Mouse (Mus musculus) neural tube, embryonic 13.5 days (tissue): ENCODE measurements around the gene Eif3f. TPM values are rescaled to one million over a fixed set of nuclear protein-coding genes. Genes with fewer than 3 reads are reported as not detected.

Experiments used
- ATAC-seq: fragments of 200-750 bp; cut with Nextera tagmentation; 2 replicates; pipeline ENCODE4 v1.8.0; 2017; ENCODE audit warnings: low read depth, mild to moderate bottlenecking, moderate TSS enrichment, moderate library complexity
- H3K27ac ChIP-seq: fragments of 300-500 bp; sonication (generic); replicated peaks from 2 replicates; pipeline ENCODE4 v1.5.1; 2015; ENCODE audit warnings: moderate library complexity, mild to moderate bottlenecking, inconsistent platforms
- H3K27me3 ChIP-seq: fragments of 300-500 bp; sonication (generic); 2 replicates; pipeline ENCODE4 v1.6.1; 2015; ENCODE audit warnings: mild to moderate bottlenecking, inconsistent platforms
- H3K36me3 ChIP-seq: fragments of 300-500 bp; sonication (generic); 2 replicates; pipeline ENCODE4 v1.6.1; 2015; ENCODE audit warnings: mild to moderate bottlenecking, inconsistent platforms
- H3K4me1 ChIP-seq: fragments of 300-500 bp; sonication (generic); replicated peaks from 2 replicates; pipeline ENCODE4 v1.6.1; 2015; ENCODE audit warnings: inconsistent platforms
- H3K4me2 ChIP-seq: fragments of 300-500 bp; sonication (generic); 2 replicates; pipeline ENCODE4 v1.6.1; 2015; ENCODE audit warnings: inconsistent platforms, mild to moderate bottlenecking, moderate library complexity
- H3K4me3 ChIP-seq: fragments of 300-500 bp; sonication (generic); 2 replicates; pipeline ENCODE4 v1.5.1; 2015; ENCODE audit warnings: mild to moderate bottlenecking, inconsistent platforms
- H3K9ac ChIP-seq: fragments of 300-500 bp; sonication (generic); 2 replicates; pipeline ENCODE4 v1.6.1; 2015; ENCODE audit warnings: moderate library complexity, mild to moderate bottlenecking, inconsistent platforms
- H3K9me3 ChIP-seq: fragments of 300-500 bp; sonication (generic); 2 replicates; pipeline ENCODE4 v1.6.1; 2016; ENCODE audit warnings: inconsistent platforms
- WGBS: fragments of 180-500 bp; shearing (Covaris S2); methylation state at CpG from one replicate; pipeline ENCODE4 v1.1.7; 2015; 5-methylcytosine and 5-hydroxymethylcytosine counted together
- polyA plus RNA-seq: library from polyadenylated mRNA; unstranded; fragments of >200 nt; fragmentation: Nextera tagmentation; extraction: Ambion mirVana; gene quantifications from 2 replicates; pipeline ENCODE4 v1.2.1, GENCODE M21; 2015

The Eif3f gene
- 69.4 and 79.7 TPM in 2 replicates for polyA plus RNA-seq

- H3K9me3 ChIP-seq, result no peaks in the 10 kb centered on the region
- peaks cover 22% of the 10 kb centered on the region for H3K4me1 ChIP-seq
- WGBS, result 2% methylated on average over 50 of the region's 50 CpGs
- H3K27me3 ChIP-seq, result no peaks in the 10 kb centered on the region
- H3K36me3 ChIP-seq, result peaks cover 24% of the 10 kb centered on the region
- ATAC-seq, result peak; percentile 96
- H3K27ac ChIP-seq, result peak within 1 kb of the TSS; percentile 87
- H3K9ac ChIP-seq, result peak within 1 kb of the TSS; percentile 93
- peak within 1 kb of the TSS; percentile 86 for H3K4me3 ChIP-seq
- peak within 1 kb of the TSS; percentile 95 for H3K4me2 ChIP-seq
These were observed at the start of gene Eif3f for GRCm38 (mm10) chr7:108933794-108934731. TSS of gene Eif3f (plus strand) at chr7:108934417.

GRCm38 (mm10) chr7:108884906-108885305, 49.3 kb upstream of the Eif3f start, which contains the start of gene Olfr518:
TSS of gene Olfr518 (minus strand) at chr7:108885006.
- Histone ChIP-seq H3K9ac (no peak within 1 kb of the TSS), H3K27me3 (no peaks in the 10 kb centered on the region), H3K9me3 (no peaks in the 10 kb centered on the region), H3K4me2 (no peak within 1 kb of the TSS), H3K4me3 (no peak within 1 kb of the TSS), H3K27ac (no peak within 1 kb of the TSS), H3K36me3 (no peaks in the 10 kb centered on the region), H3K4me1 (no peaks in the 10 kb centered on the region)
- WGBS, result 84% methylated on average over 4 of the region's 4 CpGs
- ATAC-seq, result no peak

GRCm38 (mm10) chr7:108894320-108894719, 39.9 kb upstream of the Eif3f start, which contains the start of gene Olfr519:
TSS of gene Olfr519 (minus strand) at chr7:108894420.
- Histone ChIP-seq H3K4me3 (no peak within 1 kb of the TSS), H3K4me2 (no peak within 1 kb of the TSS), H3K9ac (no peak within 1 kb of the TSS), H3K27me3 (no peaks in the 10 kb centered on the region), H3K27ac (no peak within 1 kb of the TSS), H3K9me3 (no peaks in the 10 kb centered on the region), H3K4me1 (no peaks in the 10 kb centered on the region), H3K36me3 (no peaks in the 10 kb centered on the region)
- ATAC-seq, result no peak
- 84% methylated on average over 5 of the region's 5 CpGs for WGBS

GRCm38 (mm10) chr7:108903969-108904368, 30.2 kb upstream of the Eif3f start:
- 84% methylated on average over 2 of the region's 2 CpGs for WGBS
- Histone ChIP-seq H3K4me2 (no peak overlapping the region), H3K9me3 (no peaks in the 10 kb centered on the region), H3K36me3 (no peaks in the 10 kb centered on the region), H3K27ac (no peak overlapping the region), H3K4me3 (no peak overlapping the region), H3K27me3 (no peaks in the 10 kb centered on the region), H3K9ac (no peak overlapping the region), H3K4me1 (no peaks in the 10 kb centered on the region)
- no peak for ATAC-seq

GRCm38 (mm10) chr7:108927043-108927442, 7.2 kb upstream of the Eif3f start:
- H3K4me3 ChIP-seq, result no peak overlapping the region
- H3K9me3 ChIP-seq, result no peaks in the 10 kb centered on the region
- H3K27me3 ChIP-seq, result no peaks in the 10 kb centered on the region; the same call in 1 of the 2 replicates
- no peak overlapping the region for H3K27ac ChIP-seq
- H3K36me3 ChIP-seq, result no peaks in the 10 kb centered on the region
- WGBS, result 71% methylated on average over 4 of the region's 4 CpGs
- H3K4me2 ChIP-seq, result no peak overlapping the region
- ATAC-seq, result no peak
- H3K9ac ChIP-seq, result no peak overlapping the region
- no peaks in the 10 kb centered on the region for H3K4me1 ChIP-seq

- H3K4me2 ChIP-seq, result no peak overlapping the region
- WGBS, result 82% methylated on average over 11 of the region's 11 CpGs
- H3K9ac ChIP-seq, result no peak overlapping the region
- no peak overlapping the region for H3K27ac ChIP-seq
- ATAC-seq, result no peak
- H3K9me3 ChIP-seq, result no peaks in the 10 kb centered on the region
- H3K36me3 ChIP-seq, result no peaks in the 10 kb centered on the region
- no peaks in the 10 kb centered on the region for H3K4me1 ChIP-seq
- no peaks in the 10 kb centered on the region; the same call in 1 of the 2 replicates for H3K27me3 ChIP-seq
- H3K4me3 ChIP-seq, result no peak overlapping the region
These were observed 5.7 kb upstream of the Eif3f start for GRCm38 (mm10) chr7:108928280-108929188.

- no peak within 1 kb of the TSS for H3K9ac ChIP-seq
- 82% methylated on average over 6 of the region's 6 CpGs for WGBS
- no peaks in the 10 kb centered on the region for H3K36me3 ChIP-seq
- H3K4me3 ChIP-seq, result no peak within 1 kb of the TSS
- H3K27me3 ChIP-seq, result no peaks in the 10 kb centered on the region; the same call in 1 of the 2 replicates
- H3K4me2 ChIP-seq, result no peak within 1 kb of the TSS
- ATAC-seq, result no peak
- no peak within 1 kb of the TSS for H3K27ac ChIP-seq
- H3K9me3 ChIP-seq, result no peaks in the 10 kb centered on the region
- H3K4me1 ChIP-seq, result peaks cover 1% of the 10 kb centered on the region
These were observed 4.4 kb upstream of the Eif3f start, which contains the start of gene Nlrp10 for GRCm38 (mm10) chr7:108929726-108930393. TSS of gene Nlrp10 (minus strand) at chr7:108930178.

GRCm38 (mm10) chr7:108934836-108935235, 619 bp downstream of the Eif3f start:
- 6% methylated on average over 8 of the region's 8 CpGs for WGBS
- Histone ChIP-seq H3K36me3 (peaks cover 32% of the 10 kb centered on the region), H3K27ac (peak overlapping the region; percentile 87), H3K4me1 (peaks cover 22% of the 10 kb centered on the region), H3K9ac (peak overlapping the region; percentile 93), H3K4me3 (peak overlapping the region; percentile 86), H3K9me3 (no peaks in the 10 kb centered on the region), H3K4me2 (peak overlapping the region; percentile 95), H3K27me3 (no peaks in the 10 kb centered on the region)
- ATAC-seq, result peak; percentile 11

GRCm38 (mm10) chr7:108935411-108935810, 1.2 kb downstream of the Eif3f start:
- Histone ChIP-seq H3K4me1 (peaks cover 22% of the 10 kb centered on the region), H3K27ac (no peak overlapping the region), H3K27me3 (no peaks in the 10 kb centered on the region), H3K9ac (peak overlapping the region; percentile 93), H3K9me3 (no peaks in the 10 kb centered on the region), H3K4me2 (peak overlapping the region; percentile 95), H3K4me3 (peak overlapping the region; percentile 86), H3K36me3 (peaks cover 37% of the 10 kb centered on the region)
- ATAC-seq, result no peak
- WGBS, result 89% methylated on average over 7 of the region's 7 CpGs

- Histone ChIP-seq H3K27me3 (no peaks in the 10 kb centered on the region), H3K4me2 (0 out of 2 replicates have a peak overlapping the region, but pooled peaks have one; percentile 95), H3K4me3 (no peak overlapping the region), H3K36me3 (peaks cover 49% of the 10 kb centered on the region), H3K9ac (no peak overlapping the region), H3K4me1 (peaks cover 22% of the 10 kb centered on the region), H3K9me3 (no peaks in the 10 kb centered on the region), H3K27ac (no peak overlapping the region)
- WGBS, result 97% methylated on average over 4 of the region's 4 CpGs
- no peak for ATAC-seq
These were observed 2.4 kb downstream of the Eif3f start for GRCm38 (mm10) chr7:108936591-108936990.

- H3K27me3 ChIP-seq, result no peaks in the 10 kb centered on the region
- no peak overlapping the region for H3K27ac ChIP-seq
- H3K4me3 ChIP-seq, result no peak overlapping the region
- H3K36me3 ChIP-seq, result peaks cover 88% of the 10 kb centered on the region
- no peaks in the 10 kb centered on the region for H3K9me3 ChIP-seq
- no peak overlapping the region for H3K4me2 ChIP-seq
- peaks cover 4% of the 10 kb centered on the region for H3K4me1 ChIP-seq
- 95% methylated on average over 9 of the region's 9 CpGs for WGBS
- no peak overlapping the region for H3K9ac ChIP-seq
- ATAC-seq, result no peak
These were observed 7.2 kb downstream of the Eif3f start for GRCm38 (mm10) chr7:108941466-108941865.
